Mouse (Mus musculus) midbrain, embryonic 16.5 days (tissue): Measurements from ENCODE around the gene Cfap157. TPM values are rescaled to one million over a fixed set of nuclear protein-coding genes. Genes with fewer than 3 reads are reported as not detected.

ENCODE experiments used
- ATAC-seq: fragments of 200-750 bp; cut with Nextera tagmentation; 2 replicates; pipeline ENCODE4 v1.8.0; 2017; ENCODE audit warnings: moderate TSS enrichment
- H3K27ac ChIP-seq: fragments of 300-500 bp; sonication (generic); 2 replicates; pipeline ENCODE4 v1.5.1; 2014; ENCODE audit warnings: mild to moderate bottlenecking, low read length, mixed read lengths
- H3K27me3 ChIP-seq: fragments of 300-500 bp; sonication (generic); 2 replicates; pipeline ENCODE4 v1.6.1; 2014; ENCODE audit warnings: low read depth, low read length, mixed read lengths; ENCODE audit not compliant: control insufficient read depth, insufficient read depth
- H3K36me3 ChIP-seq: fragments of 300-500 bp; sonication (generic); 2 replicates; pipeline ENCODE4 v1.6.1; 2014; ENCODE audit warnings: mild to moderate bottlenecking, low read length, moderate library complexity, mixed read lengths; ENCODE audit not compliant: control insufficient read depth, insufficient read depth
- H3K4me1 ChIP-seq: fragments of 300-500 bp; sonication (generic); 2 replicates; pipeline ENCODE4 v1.6.1; 2014; ENCODE audit warnings: mild to moderate bottlenecking, low read length, mixed read lengths; ENCODE audit not compliant: control insufficient read depth, insufficient read depth
- H3K4me2 ChIP-seq: fragments of 300-500 bp; sonication (generic); 2 replicates; pipeline ENCODE4 v1.6.1; 2014; ENCODE audit warnings: mild to moderate bottlenecking, low read length, mixed read lengths
- H3K4me3 ChIP-seq: fragments of 300-500 bp; sonication (generic); 2 replicates; pipeline ENCODE4 v1.5.1; 2014; ENCODE audit warnings: low read depth, mild to moderate bottlenecking, low read length, moderate library complexity, mixed read lengths
- H3K9ac ChIP-seq: fragments of 300-500 bp; sonication (generic); 2 replicates; pipeline ENCODE4 v1.6.1; 2014; ENCODE audit warnings: low read depth, low read length, mixed read lengths
- H3K9me3 ChIP-seq: fragments of 300-500 bp; sonication (generic); replicated peaks from 2 replicates; pipeline ENCODE4 v1.6.1; 2014; ENCODE audit warnings: mild to moderate bottlenecking, low read length, mixed read lengths; ENCODE audit not compliant: control insufficient read depth, poor library complexity, severe bottlenecking
- WGBS: fragments of 180-500 bp; shearing (Covaris S2); extraction: QIAGEN DNeasy Blood & Tissue Kit; methylation state at CpG from one replicate; pipeline ENCODE4 v1.1.7; 2014; 5-methylcytosine and 5-hydroxymethylcytosine counted together
- polyA plus RNA-seq: library from polyadenylated mRNA; unstranded; fragments of >200 nt; fragmentation: Nextera tagmentation; extraction: Ambion mirVana; gene quantifications from 2 replicates; pipeline ENCODE4 v1.2.1, GENCODE M21; 2015

Cfap157 gene
- 0.82 and 0.99 TPM in 2 replicates for polyA plus RNA-seq

- no peaks in the 10 kb centered on the region for H3K27me3 ChIP-seq
- H3K9ac ChIP-seq, result no peak within 1 kb of the TSS
- H3K4me3 ChIP-seq, result no peak within 1 kb of the TSS
- no peaks in the 10 kb centered on the region for H3K9me3 ChIP-seq
- WGBS, result 72% methylated on average over 4 of the region's 4 CpGs
- peak within 1 kb of the TSS; percentile 8 for H3K4me2 ChIP-seq
- ATAC-seq, result no peak
- 0 out of 2 replicates have a peak within 1 kb of the TSS, but pooled peaks have one; percentile 43 for H3K27ac ChIP-seq
- peaks cover 4% of the 10 kb centered on the region for H3K36me3 ChIP-seq
- no peaks in the 10 kb centered on the region for H3K4me1 ChIP-seq
These were observed at the start of gene Cfap157 for GRCm38 (mm10) chr2:32784048-32784681. Gene Cfap157, minus strand, starts transcription at chr2:32784428.

DNA sequence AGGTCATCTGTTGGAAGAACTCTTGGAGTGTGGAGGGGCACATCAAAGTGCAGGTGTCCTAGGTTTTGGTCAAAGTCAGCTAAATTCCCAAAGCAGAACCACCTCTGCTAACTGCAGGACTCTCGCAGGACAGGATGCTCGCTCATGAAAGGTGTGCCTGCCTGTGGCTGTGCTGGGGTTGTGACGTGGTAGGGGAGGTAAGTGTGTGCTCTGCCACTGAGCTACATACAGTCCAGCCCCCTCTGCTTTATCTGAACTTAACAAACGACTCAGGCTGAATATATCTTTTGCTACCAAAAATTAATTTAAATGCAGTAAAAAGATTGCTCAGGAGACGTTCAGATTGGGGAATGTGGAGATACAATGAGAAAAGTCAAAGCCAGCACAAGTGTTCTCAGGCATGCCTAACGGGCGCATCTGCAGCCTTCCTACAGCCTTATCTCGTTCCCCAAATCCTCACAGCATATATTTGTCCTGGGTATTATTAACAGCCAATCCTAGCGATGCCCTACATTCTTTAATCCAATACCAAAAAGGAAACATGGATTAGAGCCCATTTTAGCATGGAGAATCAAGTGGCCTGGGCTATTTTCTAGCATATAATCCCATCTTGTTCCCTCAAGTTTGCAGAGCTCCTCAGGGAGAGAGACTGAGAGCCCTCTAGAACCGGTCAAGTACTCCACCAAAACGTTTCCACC, 44.9 kb upstream of the Cfap157 start:
- Histone ChIP-seq H3K4me2 (no peak overlapping the region), H3K9ac (no peak overlapping the region), H3K4me1 (peaks cover 2% of the 10 kb centered on the region; the same call in 1 of the 2 replicates), H3K27me3 (no peaks in the 10 kb centered on the region), H3K4me3 (no peak overlapping the region), H3K27ac (no peak overlapping the region), H3K36me3 (no peaks in the 10 kb centered on the region), H3K9me3 (no peaks in the 10 kb centered on the region)
- 67% methylated on average over 11 of the region's 11 CpGs for WGBS
- no peak for ATAC-seq

GRCm38 (mm10) chr2:32825796-32826195, 41.6 kb upstream of the Cfap157 start:
- no peak overlapping the region for H3K4me2 ChIP-seq
- 0 out of 2 replicates have a peak, but pooled peaks cover 2% of the 10 kb centered on the region for H3K4me1 ChIP-seq
- H3K9me3 ChIP-seq, result no peaks in the 10 kb centered on the region
- H3K9ac ChIP-seq, result no peak overlapping the region
- no peaks in the 10 kb centered on the region for H3K36me3 ChIP-seq
- H3K27me3 ChIP-seq, result no peaks in the 10 kb centered on the region
- WGBS, result 88% methylated on average over 6 of the region's 6 CpGs
- no peak overlapping the region for H3K4me3 ChIP-seq
- H3K27ac ChIP-seq, result no peak overlapping the region
- ATAC-seq, result no peak

- H3K9ac ChIP-seq, result no peak overlapping the region
- H3K27ac ChIP-seq, result no peak overlapping the region
- no peaks in the 10 kb centered on the region for H3K9me3 ChIP-seq
- no peak for ATAC-seq
- 0 out of 2 replicates have a peak, but pooled peaks cover 2% of the 10 kb centered on the region for H3K4me1 ChIP-seq
- no peaks in the 10 kb centered on the region for H3K27me3 ChIP-seq
- H3K36me3 ChIP-seq, result no peaks in the 10 kb centered on the region
- H3K4me2 ChIP-seq, result no peak overlapping the region
- H3K4me3 ChIP-seq, result no peak overlapping the region
- WGBS, result 81% methylated on average over 1 of the region's 1 CpGs
These were observed 40.5 kb upstream of the Cfap157 start for GRCm38 (mm10) chr2:32824778-32825177.

- ATAC-seq, result no peak
- H3K27ac ChIP-seq, result no peak overlapping the region
- no peak overlapping the region for H3K4me2 ChIP-seq
- 0 out of 2 replicates have a peak, but pooled peaks cover 2% of the 10 kb centered on the region for H3K4me1 ChIP-seq
- no peaks in the 10 kb centered on the region for H3K27me3 ChIP-seq
- no peaks in the 10 kb centered on the region; the same call in 1 of the 2 replicates for H3K36me3 ChIP-seq
- H3K9me3 ChIP-seq, result no peaks in the 10 kb centered on the region
- no peak overlapping the region for H3K4me3 ChIP-seq
- WGBS, result 24% methylated on average over 8 of the region's 8 CpGs
- H3K9ac ChIP-seq, result no peak overlapping the region
These were observed 40.0 kb upstream of the Cfap157 start for GRCm38 (mm10) chr2:32824181-32824580.

GRCm38 (mm10) chr2:32823579-32824154, 39.4 kb upstream of the Cfap157 start:
- H3K9ac ChIP-seq, result no peak overlapping the region
- H3K27me3 ChIP-seq, result no peaks in the 10 kb centered on the region
- no peak overlapping the region for H3K27ac ChIP-seq
- no peak overlapping the region for H3K4me2 ChIP-seq
- 63% methylated on average over 8 of the region's 8 CpGs for WGBS
- no peak for ATAC-seq
- no peaks in the 10 kb centered on the region; the same call in 1 of the 2 replicates for H3K36me3 ChIP-seq
- no peaks in the 10 kb centered on the region for H3K4me1 ChIP-seq
- H3K9me3 ChIP-seq, result no peaks in the 10 kb centered on the region
- H3K4me3 ChIP-seq, result no peak overlapping the region

DNA sequence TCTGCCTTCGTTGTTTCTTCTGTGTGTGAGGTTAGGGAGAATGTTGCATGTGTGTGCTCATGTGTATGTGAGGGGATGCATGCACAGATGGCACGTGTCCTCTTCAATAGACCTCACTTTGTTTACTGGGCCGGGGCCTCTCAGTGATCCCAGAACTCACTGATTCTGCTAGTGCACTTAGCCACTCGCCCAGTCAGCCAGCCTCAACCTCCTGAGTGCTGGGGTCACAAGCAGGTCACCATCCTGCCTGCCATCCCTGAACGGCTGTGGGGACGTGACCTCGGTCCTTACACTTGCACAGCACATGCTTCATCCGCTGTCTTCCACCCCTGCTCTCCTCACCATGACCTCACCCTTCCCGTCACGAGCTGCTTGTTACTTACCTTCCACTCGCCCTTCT, 38.9 kb upstream of the Cfap157 start:
- peaks cover 3% of the 10 kb centered on the region for H3K36me3 ChIP-seq
- ATAC-seq, result no peak
- no peak overlapping the region for H3K4me3 ChIP-seq
- no peak overlapping the region for H3K27ac ChIP-seq
- no peak overlapping the region for H3K9ac ChIP-seq
- no peaks in the 10 kb centered on the region for H3K9me3 ChIP-seq
- no peak overlapping the region for H3K4me2 ChIP-seq
- no peaks in the 10 kb centered on the region for H3K27me3 ChIP-seq
- 66% methylated on average over 11 of the region's 11 CpGs for WGBS
- H3K4me1 ChIP-seq, result no peaks in the 10 kb centered on the region

- H3K27ac ChIP-seq, result no peak overlapping the region
- peaks cover 8% of the 10 kb centered on the region for H3K36me3 ChIP-seq
- H3K27me3 ChIP-seq, result no peaks in the 10 kb centered on the region
- 83% methylated on average over 6 of the region's 6 CpGs for WGBS
- no peak overlapping the region for H3K9ac ChIP-seq
- H3K4me3 ChIP-seq, result no peak overlapping the region
- H3K4me1 ChIP-seq, result no peaks in the 10 kb centered on the region
- H3K9me3 ChIP-seq, result no peaks in the 10 kb centered on the region
- no peak for ATAC-seq
- H3K4me2 ChIP-seq, result no peak overlapping the region
These were observed 38.4 kb upstream of the Cfap157 start for GRCm38 (mm10) chr2:32822643-32823042.
